Mouse (Mus musculus) activated CD4-positive, CD25-positive, alpha-beta regulatory T cell (primary cell): ENCODE data around the gene Zdhhc9. TPM values are rescaled to one million over a fixed set of nuclear protein-coding genes. Genes with fewer than 3 reads are reported as not detected.

ENCODE experiments used
- polyA plus RNA-seq, 2 experiments: library from polyadenylated mRNA; unstranded; fragments of 100-300 nt; shearing (Covaris generic); gene quantifications; one replicate each; pipeline ENCODE4 v1.2.1; 2017

The Zdhhc9 gene
- 10 to 100 TPM; 19.1 to 22.7 TPM for polyA plus RNA-seq

DNA sequence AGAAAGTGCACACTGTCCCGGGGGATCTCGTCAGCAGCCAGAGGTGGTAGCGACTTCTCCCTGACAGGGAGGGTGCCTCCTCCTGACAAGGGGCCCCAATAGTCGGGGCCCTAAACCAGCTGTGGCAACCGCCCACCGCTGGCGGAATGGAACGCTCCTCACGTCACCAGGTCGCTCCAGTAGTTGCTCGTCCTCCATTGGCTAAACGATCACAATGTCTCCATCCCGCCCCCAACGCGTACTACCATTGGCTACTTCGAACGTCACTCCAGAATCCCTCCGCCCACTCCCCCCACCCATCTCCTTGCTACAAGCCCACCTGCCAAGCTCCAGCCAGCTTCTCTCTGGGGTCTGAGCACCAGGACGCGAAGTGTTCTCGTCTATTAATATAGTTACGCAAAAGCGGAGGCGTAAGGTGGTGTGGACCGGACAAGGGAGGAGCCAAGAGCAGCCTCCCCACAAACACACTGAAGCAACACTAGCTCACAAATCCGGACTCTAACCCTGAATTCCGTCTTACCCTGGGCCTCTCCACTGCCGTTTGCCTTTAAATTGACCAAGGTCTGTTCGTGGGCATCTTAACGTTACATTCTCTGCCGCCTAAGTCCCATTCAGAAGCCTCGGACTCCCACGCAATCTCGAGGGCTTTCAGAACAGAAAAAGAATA lies at the start of gene Zdhhc9:
TSS of gene Zdhhc9 (minus strand) at position 360 of the 667 bp plus-strand sequence.

DNA sequence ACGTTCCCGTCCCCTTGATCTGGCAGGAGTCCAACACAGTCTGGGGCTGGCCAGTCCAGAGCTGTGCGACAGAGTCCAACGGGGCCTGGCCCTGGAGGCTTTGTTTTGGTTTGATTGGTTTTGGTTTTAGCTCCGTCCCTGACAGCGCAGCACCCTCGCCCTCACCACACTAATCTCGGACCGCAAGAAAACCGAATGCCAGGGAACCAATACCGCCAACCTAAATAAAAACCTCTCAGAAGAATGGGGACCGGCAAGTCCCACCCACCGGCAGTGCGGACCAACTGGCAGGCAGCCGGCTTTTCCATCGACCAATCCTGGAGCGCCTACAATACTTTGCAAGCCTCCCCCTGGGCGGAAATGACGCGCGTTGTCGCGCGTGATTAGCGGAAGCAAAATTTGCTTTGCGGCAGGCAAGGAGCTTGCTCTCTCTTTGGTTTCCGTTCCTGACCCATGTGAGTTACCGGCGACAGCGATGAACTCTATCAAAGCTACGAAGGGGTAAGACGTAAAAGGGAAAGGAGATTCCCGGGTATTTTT lies 47.9 kb upstream of the Zdhhc9 start, which contains the start of gene Utp14a:
TSS of gene Utp14a (plus strand) at position 395 of the 540 bp plus-strand sequence.

GRCm38 (mm10) chrX:48146262-48146661 lies 62.4 kb downstream of the Zdhhc9 start, which contains the start of gene Sash3:
TSS of gene Sash3 (plus strand) at chrX:48146436.

Other genes starting within 250 kb of the Zdhhc9 start
- gene Apln, start 174.0 kb downstream of the Zdhhc9 start, polyA plus RNA-seq: under 1 TPM in 1 of 2 experiments, not detected in 1; 0.23 TPM
- under 1 TPM; 0.17 to 0.71 TPM for gene Xpnpep2, start 100.2 kb downstream of the Zdhhc9 start, polyA plus RNA-seq
- 100 to 1,000 TPM; 323 to 455 TPM for gene Sash3, start 62.4 kb downstream of the Zdhhc9 start, polyA plus RNA-seq
- gene Utp14a, start 48.0 kb upstream of the Zdhhc9 start, polyA plus RNA-seq: 10 to 100 TPM; 14.5 to 17.2 TPM
- 1 to 10 TPM; 1.0 to 1.5 TPM for gene Bcorl1, start 132.5 kb upstream of the Zdhhc9 start, polyA plus RNA-seq